Mouse (Mus musculus): ENCODE results near the gene Mstn. TPM values are rescaled to one million over a fixed set of nuclear protein-coding genes. Genes with fewer than 3 reads are reported as not detected.

The Mstn gene
- polyA plus RNA-seq (2014; fragmentation: Nextera tagmentation; extraction: Ambion mirVana): 0.15 TPM in 1 of 2 replicates, not detected in the other

DNA sequence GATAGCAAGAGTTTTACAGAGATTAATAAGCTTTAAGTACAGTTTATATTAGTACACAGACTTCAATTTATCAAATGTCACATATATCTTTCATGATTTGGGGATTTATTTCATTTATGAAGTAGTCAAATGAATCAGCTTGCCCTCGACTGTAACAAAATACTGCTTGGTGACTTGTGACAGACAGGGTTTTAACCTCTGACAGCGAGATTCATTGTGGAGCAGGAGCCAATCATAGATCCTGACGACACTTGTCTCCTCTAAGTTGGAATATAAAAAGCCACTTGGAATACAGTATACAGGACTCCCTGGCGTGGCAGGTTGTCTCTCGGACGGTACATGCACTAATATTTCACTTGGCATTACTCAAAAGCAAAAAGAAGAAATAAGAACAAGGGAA lies at the start of gene Mstn:
Gene Mstn, plus strand, starts transcription at position 301 of the 400 bp plus-strand sequence.
- no peak within 1 kb of the TSS for H3K4me3 ChIP-seq (ENCODE audit: low read depth, low read length)
- no peaks in the 10 kb centered on the region for H3K9me3 ChIP-seq (ENCODE audit: control insufficient read depth, low read length)
- H3K27me3 ChIP-seq (ENCODE audit: control insufficient read depth, insufficient read depth, low read length): no peaks in the 10 kb centered on the region
- H3K4me1 ChIP-seq (ENCODE audit: control insufficient read depth, insufficient read depth, low read length): no peaks in the 10 kb centered on the region
- DNase-seq (ENCODE audit: low spot score, missing footprints): no peak
- no peaks in the 10 kb centered on the region for H3K36me3 ChIP-seq (ENCODE audit: control insufficient read depth, insufficient read depth, low read length)
- WGBS: 70% methylated on average over 6 of the region's 6 CpGs
- no peak for ATAC-seq (ENCODE audit: low FRiP score)
- no peak within 1 kb of the TSS for H3K27ac ChIP-seq (ENCODE audit: low read depth, low read length)
- no peak within 1 kb of the TSS for H3K9ac ChIP-seq (ENCODE audit: low read length)
- H3K4me2 ChIP-seq: no peak within 1 kb of the TSS

DNA sequence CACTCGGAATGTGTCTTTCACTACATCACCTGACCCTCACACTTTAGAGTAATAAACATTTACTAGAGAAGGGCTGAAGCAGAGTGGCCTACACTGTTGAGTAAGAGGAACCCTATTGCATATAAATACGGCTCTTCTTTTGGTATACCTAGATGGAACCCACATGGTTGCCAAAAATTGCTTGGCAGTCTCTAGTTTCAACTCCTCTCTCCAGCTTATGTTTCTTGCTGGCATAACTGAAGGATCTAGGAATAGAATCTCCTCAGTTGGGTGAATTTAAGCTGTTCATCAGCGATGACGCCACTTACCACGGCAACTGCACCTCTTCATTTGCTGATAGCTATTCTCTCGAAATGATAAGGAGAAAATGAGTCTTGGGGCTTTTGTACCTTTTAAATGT lies 46.7 kb upstream of the Mstn start:
- Histone ChIP-seq H3K4me1 (ENCODE audit: control insufficient read depth, insufficient read depth, low read length) (no peaks in the 10 kb centered on the region), H3K27me3 (ENCODE audit: control insufficient read depth, insufficient read depth, low read length) (no peaks in the 10 kb centered on the region), H3K27ac (ENCODE audit: low read depth, low read length) (no peak overlapping the region), H3K4me2 (no peak overlapping the region), H3K4me3 (ENCODE audit: low read depth, low read length) (no peak overlapping the region), H3K9ac (ENCODE audit: low read length) (no peak overlapping the region), H3K36me3 (ENCODE audit: control insufficient read depth, insufficient read depth, low read length) (no peaks in the 10 kb centered on the region), H3K9me3 (ENCODE audit: control insufficient read depth, low read length) (no peaks in the 10 kb centered on the region)
- 92% methylated on average over 6 of the region's 6 CpGs for WGBS
- ATAC-seq (ENCODE audit: low FRiP score) (no peak), DNase-seq (ENCODE audit: low spot score, missing footprints) (no peak)

GRCm38 (mm10) chr1:53015606-53016005 lies 45.8 kb upstream of the Mstn start:
- no peaks in the 10 kb centered on the region for H3K9me3 ChIP-seq (ENCODE audit: control insufficient read depth, low read length)
- H3K36me3 ChIP-seq (ENCODE audit: control insufficient read depth, insufficient read depth, low read length): no peaks in the 10 kb centered on the region
- H3K27me3 ChIP-seq (ENCODE audit: control insufficient read depth, insufficient read depth, low read length): no peaks in the 10 kb centered on the region
- H3K4me2 ChIP-seq: no peak overlapping the region
- DNase-seq (ENCODE audit: low spot score, missing footprints) (no peak), ATAC-seq (ENCODE audit: low FRiP score) (no peak)
- H3K4me1 ChIP-seq (ENCODE audit: control insufficient read depth, insufficient read depth, low read length): no peaks in the 10 kb centered on the region
- no peak overlapping the region for H3K4me3 ChIP-seq (ENCODE audit: low read depth, low read length)
- H3K9ac ChIP-seq (ENCODE audit: low read length): no peak overlapping the region
- no peak overlapping the region for H3K27ac ChIP-seq (ENCODE audit: low read depth, low read length)
- 70% methylated on average over 5 of the region's 5 CpGs for WGBS

- Histone ChIP-seq H3K9me3 (ENCODE audit: control insufficient read depth, low read length) (no peaks in the 10 kb centered on the region), H3K27ac (ENCODE audit: low read depth, low read length) (no peak overlapping the region), H3K36me3 (ENCODE audit: control insufficient read depth, insufficient read depth, low read length) (no peaks in the 10 kb centered on the region), H3K9ac (ENCODE audit: low read length) (no peak overlapping the region), H3K27me3 (ENCODE audit: control insufficient read depth, insufficient read depth, low read length) (no peaks in the 10 kb centered on the region), H3K4me2 (no peak overlapping the region), H3K4me3 (ENCODE audit: low read depth, low read length) (no peak overlapping the region), H3K4me1 (ENCODE audit: control insufficient read depth, insufficient read depth, low read length) (no peaks in the 10 kb centered on the region)
- no peak for DNase-seq (ENCODE audit: low spot score, missing footprints)
- ATAC-seq (ENCODE audit: low FRiP score): no peak
- 74% methylated on average over 3 of the region's 3 CpGs for WGBS
Observed at GRCm38 (mm10) chr1:53018746-53019505, 42.5 kb upstream of the Mstn start.

GRCm38 (mm10) chr1:53020079-53020478 lies 41.4 kb upstream of the Mstn start, which contains the start of gene 1700019D03Rik:
TSS of gene 1700019D03Rik (minus strand) at chr1:53020179.
- H3K9ac ChIP-seq (ENCODE audit: low read length): no peak within 1 kb of the TSS
- H3K4me3 ChIP-seq (ENCODE audit: low read depth, low read length): no peak within 1 kb of the TSS
- H3K4me2 ChIP-seq: no peak within 1 kb of the TSS
- no peak for DNase-seq (ENCODE audit: low spot score, missing footprints)
- WGBS: 59% methylated on average over 5 of the region's 5 CpGs
- H3K27me3 ChIP-seq (ENCODE audit: control insufficient read depth, insufficient read depth, low read length): no peaks in the 10 kb centered on the region
- no peaks in the 10 kb centered on the region for H3K4me1 ChIP-seq (ENCODE audit: control insufficient read depth, insufficient read depth, low read length)
- no peak within 1 kb of the TSS for H3K27ac ChIP-seq (ENCODE audit: low read depth, low read length)
- ATAC-seq (ENCODE audit: low FRiP score): no peak
- no peaks in the 10 kb centered on the region for H3K9me3 ChIP-seq (ENCODE audit: control insufficient read depth, low read length)
- no peaks in the 10 kb centered on the region for H3K36me3 ChIP-seq (ENCODE audit: control insufficient read depth, insufficient read depth, low read length)

DNA sequence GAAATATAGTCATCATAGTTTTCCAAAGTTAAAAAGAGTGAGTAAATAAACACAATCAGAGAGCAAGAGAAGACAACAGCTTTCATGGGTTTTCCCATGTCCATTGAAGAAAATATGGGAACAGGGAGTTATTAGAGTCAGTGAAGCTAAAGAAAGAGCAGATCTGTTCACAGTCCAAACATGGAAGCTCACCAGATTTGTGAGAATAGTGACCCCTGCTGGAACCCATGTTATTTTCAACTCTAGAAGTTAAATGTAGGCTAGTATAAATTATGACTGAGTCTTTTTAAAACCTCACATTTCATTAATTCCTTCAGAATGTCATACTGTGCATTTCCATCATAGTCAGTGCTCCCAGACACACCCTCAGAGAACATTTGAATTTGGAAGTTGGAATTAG lies 28.9 kb upstream of the Mstn start:
- Histone ChIP-seq H3K27me3 (ENCODE audit: control insufficient read depth, insufficient read depth, low read length) (no peaks in the 10 kb centered on the region), H3K4me3 (ENCODE audit: low read depth, low read length) (no peak overlapping the region), H3K4me1 (ENCODE audit: control insufficient read depth, insufficient read depth, low read length) (no peaks in the 10 kb centered on the region), H3K4me2 (no peak overlapping the region), H3K9me3 (ENCODE audit: control insufficient read depth, low read length) (no peaks in the 10 kb centered on the region), H3K9ac (ENCODE audit: low read length) (no peak overlapping the region), H3K27ac (ENCODE audit: low read depth, low read length) (no peak overlapping the region), H3K36me3 (ENCODE audit: control insufficient read depth, insufficient read depth, low read length) (no peaks in the 10 kb centered on the region)
- DNase-seq (ENCODE audit: low spot score, missing footprints) (no peak), ATAC-seq (ENCODE audit: low FRiP score) (no peak)

GRCm38 (mm10) chr1:53037443-53037871 lies 24.0 kb upstream of the Mstn start:
- Histone ChIP-seq H3K9ac (ENCODE audit: low read length) (no peak overlapping the region), H3K4me3 (ENCODE audit: low read depth, low read length) (no peak overlapping the region), H3K4me2 (no peak overlapping the region), H3K27ac (ENCODE audit: low read depth, low read length) (no peak overlapping the region), H3K27me3 (ENCODE audit: control insufficient read depth, insufficient read depth, low read length) (no peaks in the 10 kb centered on the region), H3K9me3 (ENCODE audit: control insufficient read depth, low read length) (no peaks in the 10 kb centered on the region), H3K36me3 (ENCODE audit: control insufficient read depth, insufficient read depth, low read length) (no peaks in the 10 kb centered on the region), H3K4me1 (ENCODE audit: control insufficient read depth, insufficient read depth, low read length) (no peaks in the 10 kb centered on the region)
- ATAC-seq (ENCODE audit: low FRiP score): no peak
- WGBS: 87% methylated on average over 5 of the region's 5 CpGs
- no peak for DNase-seq (ENCODE audit: low spot score, missing footprints)

GRCm38 (mm10) chr1:53049763-53050427 lies 11.5 kb upstream of the Mstn start:
- Histone ChIP-seq H3K27me3 (ENCODE audit: control insufficient read depth, insufficient read depth, low read length) (no peaks in the 10 kb centered on the region), H3K9ac (ENCODE audit: low read length) (no peak overlapping the region), H3K4me1 (ENCODE audit: control insufficient read depth, insufficient read depth, low read length) (no peaks in the 10 kb centered on the region), H3K4me2 (no peak overlapping the region), H3K27ac (ENCODE audit: low read depth, low read length) (no peak overlapping the region), H3K4me3 (ENCODE audit: low read depth, low read length) (no peak overlapping the region), H3K36me3 (ENCODE audit: control insufficient read depth, insufficient read depth, low read length) (no peaks in the 10 kb centered on the region), H3K9me3 (ENCODE audit: control insufficient read depth, low read length) (no peaks in the 10 kb centered on the region)
- DNase-seq (ENCODE audit: low spot score, missing footprints) (no peak), ATAC-seq (ENCODE audit: low FRiP score) (no peak)
- 80% methylated on average over 8 of the region's 8 CpGs for WGBS
